Comparison of ENCODE assay signal across 16 mouse cellular contexts in genomic region chr16:90281406-90281805, GRCm38 (mm10). TPM values are rescaled to one million over a fixed set of nuclear protein-coding genes. Genes with fewer than 3 reads are reported as not detected.
A peak's percentile ranks its signal among the peaks of the same experiment; 100 is the strongest.
DNase-seq lines count a peak whose midpoint lies in the region; ATAC-seq and TF ChIP-seq lines count a peak whose summit lies in the region.
"Had no signal": no experiment of that assay in that cellular context is flagged by ENCODE, and none has a peak within 500 bp of the region (broad histone marks: within the 10 kb centered on the region; RNA-seq: fewer than 3 reads in every experiment).

No protein-coding gene starts in this region.

- DNase-seq in gastrocnemius, adult 2 months, result no peak
- DNase-seq in gastrocnemius, adult 8-10 months (ENCODE audit: low spot score in 2 of 2), result no peak
- no peak for DNase-seq in lung, embryonic 14.5 days
- no peak for DNase-seq in lung, postnatal 4 days
- no peak for DNase-seq in liver, embryonic 13.5 days
- DNase-seq in adrenal gland, postnatal 25 days, result no peak
- no peak for DNase-seq in adrenal gland, adult 8-10 months
- DNase-seq: cerebellum, adult 9-10 months; heart, adult 2 months; kidney, postnatal 4 days; right cerebral cortex, adult 18-20 months; thymus, postnatal 25 days had no signal

- no peak for ATAC-seq in lung, embryonic 14.5 days (ENCODE audit: insufficient read depth)
- ATAC-seq in liver, embryonic 13.5 days (ENCODE audit: low read depth), result no peak

- H3K4me2 ChIP-seq in lung, embryonic 14.5 days, result no peak overlapping the region; the same call in 1 of the 2 replicates
- peak overlapping the region; percentile 34 for H3K4me2 ChIP-seq in liver, embryonic 13.5 days

- intact Hi-C loops in gastrocnemius, adult 2 months (cut with DNase I), result no loop called here

- no peaks in the 10 kb centered on the region for H3K36me3 ChIP-seq in lung, embryonic 14.5 days (ENCODE audit: insufficient read depth)
- peaks cover 7% of the 10 kb centered on the region; the same call in 1 of the 2 replicates for H3K36me3 ChIP-seq in liver, embryonic 13.5 days
- H3K36me3 ChIP-seq: heart, embryonic 15.5 days; limb, embryonic 12.5 days had no signal

- no peaks in the 10 kb centered on the region for H3K9me3 ChIP-seq in lung, embryonic 14.5 days (ENCODE audit: low read depth, low read length)
- H3K9me3 ChIP-seq in liver, embryonic 13.5 days (replicated peaks), result no peaks in the 10 kb centered on the region
- H3K9me3 ChIP-seq: heart, embryonic 15.5 days; limb, embryonic 12.5 days had no signal

- peak overlapping the region; percentile 99 for H3K27ac ChIP-seq in gastrocnemius, adult 2 months
- 0 out of 2 replicates have a peak overlapping the region, but pooled peaks have one; percentile 42 for H3K27ac ChIP-seq in lung, embryonic 14.5 days (ENCODE audit: low read depth)
- no peak overlapping the region for H3K27ac ChIP-seq in bone marrow macrophage, adult 2 months (ENCODE audit: insufficient read depth, low read depth, low read length)
- H3K27ac ChIP-seq in liver, embryonic 13.5 days, result no peak overlapping the region
- H3K27ac ChIP-seq: heart, adult 2 months; heart, embryonic 15.5 days; limb, embryonic 12.5 days had no signal

- no peak for TF ChIP-seq CTCF in gastrocnemius, adult 2 months (IDR thresholded peaks at IDR 0.05)
- TF ChIP-seq CTCF in lung, embryonic 14.5 days (IDR thresholded peaks at IDR 0.05; ENCODE audit: low read depth), result no peak
- TF ChIP-seq CTCF in bone marrow macrophage, adult 2 months (IDR thresholded peaks at IDR 0.05; ENCODE audit: low read depth, low read length), result no peak

- WGBS in lung, embryonic 14.5 days, result 81% methylated on average over 9 of the region's 9 CpGs
- WGBS in liver, embryonic 13.5 days (ENCODE audit: insufficient replicate concordance), result 73% methylated on average over 9 of the region's 9 CpGs

- H3K4me3 ChIP-seq in gastrocnemius, adult 2 months, result peak overlapping the region; percentile 80
- H3K4me3 ChIP-seq in lung, embryonic 14.5 days (ENCODE audit: low read depth, low read length), result no peak overlapping the region
- H3K4me3 ChIP-seq in bone marrow macrophage, adult 2 months (ENCODE audit: insufficient read depth, low read length), result peak overlapping the region; percentile 18
- H3K4me3 ChIP-seq in liver, embryonic 13.5 days (replicated peaks), result 0 out of 2 replicates have a peak overlapping the region, but pooled peaks have one; percentile 99
- H3K4me3 ChIP-seq: heart, adult 2 months; heart, embryonic 15.5 days; limb, embryonic 12.5 days had no signal

- H3K27me3 ChIP-seq in lung, embryonic 14.5 days (ENCODE audit: insufficient read depth, low read length), result no peaks in the 10 kb centered on the region
- H3K27me3 ChIP-seq in liver, embryonic 13.5 days, result no peaks in the 10 kb centered on the region
- H3K27me3 ChIP-seq: CH12.LX; heart, embryonic 15.5 days; limb, embryonic 12.5 days had no signal

- TF ChIP-seq POLR2A in bone marrow macrophage, adult 2 months (IDR thresholded peaks at IDR 0.05; ENCODE audit: borderline replicate concordance, low read depth, low read length), result no peak

- H3K9ac ChIP-seq in lung, embryonic 14.5 days, result no peak overlapping the region; the same call in 1 of the 2 replicates
- H3K9ac ChIP-seq in liver, embryonic 13.5 days, result 0 out of 2 replicates have a peak overlapping the region, but pooled peaks have one; percentile 1
- H3K9ac ChIP-seq: heart, embryonic 15.5 days; limb, embryonic 12.5 days had no signal

- peaks cover 30% of the 10 kb centered on the region; the same call in 1 of the 2 replicates for H3K4me1 ChIP-seq in lung, embryonic 14.5 days (ENCODE audit: insufficient read depth)
- peaks cover 32% of the 10 kb centered on the region for H3K4me1 ChIP-seq in bone marrow macrophage, adult 2 months (ENCODE audit: control insufficient read depth, insufficient read depth, low read length)
- H3K4me1 ChIP-seq in liver, embryonic 13.5 days (replicated peaks), result peaks cover 71% of the 10 kb centered on the region

RNA-seq across cellular contexts. Expression of gene Scaf4, which starts 2.9 kb away (rescaled TPM):
- 10 to 100 TPM; 19.4 to 20.3 TPM for total RNA-seq in gastrocnemius, adult 2 months (2021)
- total RNA-seq in gastrocnemius, adult 8-10 months (2022), result 10 to 100 TPM; 13.5 to 18.9 (median 15.9) TPM
- 36.0 and 42.8 TPM in 2 replicates for polyA plus RNA-seq in lung, embryonic 14.5 days (2014; fragmentation: Nextera tagmentation; extraction: Ambion mirVana)
- polyA plus RNA-seq in bone marrow macrophage, adult 2 months (2012; ENCODE audit: insufficient read depth, insufficient read length, missing spikeins), result 30.8 and 39.2 TPM in 2 replicates
- polyA plus RNA-seq in liver, embryonic 13.5 days (2015; fragmentation: Nextera tagmentation; extraction: Ambion mirVana), result 9.8 and 13.0 TPM in 2 replicates
- total RNA-seq in adrenal gland, postnatal 25 days (2021), result 54.4 and 70.7 TPM in 2 replicates
- total RNA-seq in adrenal gland, adult 8-10 months (2022), result 10 to 100 TPM; 33.2 to 72.0 (median 48.3) TPM

Comparison
In these comparisons a context has a peak if more than half of its experiments do, and no peak if none do; other contexts are left out.
1. H3K27ac ChIP-seq: peak in gastrocnemius, adult 2 months (single experiment) and lung, embryonic 14.5 days (single experiment); none in bone marrow macrophage, adult 2 months (single experiment) and liver, embryonic 13.5 days (single experiment).